Mouse (Mus musculus) heart, embryonic 13.5 days (tissue): Measurements from ENCODE around the gene C1qb. TPM values are rescaled to one million over a fixed set of nuclear protein-coding genes. Genes with fewer than 3 reads are reported as not detected.

Source experiments
- ATAC-seq: fragments of 200-750 bp; cut with Nextera tagmentation; 2 replicates; pipeline ENCODE4 v1.8.0; 2017; ENCODE audit warnings: moderate TSS enrichment; ENCODE audit not compliant: insufficient number of reproducible peaks, low FRiP score, low TSS enrichment; ENCODE audit errors: extremely low read depth
- H3K27ac ChIP-seq: fragments of 300-500 bp; sonication (generic); replicated peaks from 2 replicates; pipeline ENCODE4 v1.5.1; 2015; ENCODE audit warnings: moderate library complexity, mild to moderate bottlenecking, inconsistent platforms
- H3K27me3 ChIP-seq: fragments of 300-500 bp; sonication (generic); replicated peaks from 2 replicates; pipeline ENCODE4 v1.6.1; 2015; ENCODE audit warnings: mild to moderate bottlenecking, inconsistent platforms
- H3K36me3 ChIP-seq: fragments of 300-500 bp; sonication (generic); 2 replicates; pipeline ENCODE4 v1.6.1; 2015; ENCODE audit warnings: mild to moderate bottlenecking, inconsistent platforms
- H3K4me1 ChIP-seq: fragments of 300-500 bp; sonication (generic); 2 replicates; pipeline ENCODE4 v1.6.1; 2015; ENCODE audit warnings: inconsistent platforms
- H3K4me2 ChIP-seq: fragments of 300-500 bp; sonication (generic); 2 replicates; pipeline ENCODE4 v1.6.1; 2015; ENCODE audit warnings: inconsistent platforms, mild to moderate bottlenecking, moderate library complexity
- H3K4me3 ChIP-seq: fragments of 300-500 bp; sonication (generic); 2 replicates; pipeline ENCODE4 v1.5.1; 2015; ENCODE audit warnings: moderate library complexity, mild to moderate bottlenecking, inconsistent platforms
- H3K9ac ChIP-seq: fragments of 300-500 bp; sonication (generic); 2 replicates; pipeline ENCODE4 v1.6.1; 2015; ENCODE audit warnings: inconsistent platforms, mild to moderate bottlenecking, moderate library complexity
- H3K9me3 ChIP-seq: fragments of 300-500 bp; sonication (generic); 2 replicates; pipeline ENCODE4 v1.6.1; 2016; ENCODE audit warnings: inconsistent platforms
- WGBS: fragments of 180-500 bp; shearing (Covaris S2); methylation state at CpG from one replicate; pipeline ENCODE4 v1.1.7; 2015; ENCODE audit warnings: mixed read lengths; 5-methylcytosine and 5-hydroxymethylcytosine counted together
- polyA plus RNA-seq: library from polyadenylated mRNA; unstranded; fragments of >200 nt; fragmentation: Nextera tagmentation; extraction: Ambion mirVana; gene quantifications from 2 replicates; pipeline ENCODE4 v1.2.1, GENCODE M21; 2015

Gene C1qb
- polyA plus RNA-seq, 1 experiment from 2014 or later, result 37.2 TPM

DNA sequence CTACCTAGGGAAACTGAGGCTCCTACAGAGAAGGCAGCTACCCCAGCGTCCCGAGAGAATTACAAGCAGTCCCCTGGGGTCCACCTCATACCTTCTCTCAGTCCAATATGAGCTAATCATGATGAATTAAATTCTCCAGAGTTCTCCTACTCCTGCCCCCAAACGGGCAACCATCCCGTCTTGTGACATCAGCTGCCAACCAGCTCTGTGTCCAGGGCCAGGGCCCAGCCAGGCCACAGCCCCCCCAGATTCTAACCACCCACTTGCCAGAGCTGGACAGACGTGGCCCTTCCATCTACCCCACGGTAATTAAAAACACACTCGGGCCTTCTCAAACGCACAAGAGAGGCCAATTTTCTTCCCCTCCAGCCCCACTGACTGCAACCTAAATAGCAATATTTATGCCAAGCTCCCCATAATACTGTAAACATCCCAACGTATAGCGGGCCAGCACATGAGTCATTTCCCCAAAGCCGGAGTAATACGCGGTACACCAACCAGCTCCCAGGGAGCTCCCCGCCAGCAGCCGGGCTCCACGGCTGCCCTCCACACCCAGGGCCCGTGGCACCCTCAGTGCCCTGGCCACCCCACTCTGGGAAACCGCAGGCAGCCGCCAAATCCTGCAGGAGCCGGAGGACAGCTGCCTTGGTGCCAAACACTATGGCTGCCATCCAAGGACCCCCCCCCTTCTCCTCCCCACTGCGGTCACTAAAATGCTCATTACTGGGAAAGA is 52.2 kb downstream of the C1qb start:
- H3K4me1 ChIP-seq, result peaks cover 46% of the 10 kb centered on the region

DNA sequence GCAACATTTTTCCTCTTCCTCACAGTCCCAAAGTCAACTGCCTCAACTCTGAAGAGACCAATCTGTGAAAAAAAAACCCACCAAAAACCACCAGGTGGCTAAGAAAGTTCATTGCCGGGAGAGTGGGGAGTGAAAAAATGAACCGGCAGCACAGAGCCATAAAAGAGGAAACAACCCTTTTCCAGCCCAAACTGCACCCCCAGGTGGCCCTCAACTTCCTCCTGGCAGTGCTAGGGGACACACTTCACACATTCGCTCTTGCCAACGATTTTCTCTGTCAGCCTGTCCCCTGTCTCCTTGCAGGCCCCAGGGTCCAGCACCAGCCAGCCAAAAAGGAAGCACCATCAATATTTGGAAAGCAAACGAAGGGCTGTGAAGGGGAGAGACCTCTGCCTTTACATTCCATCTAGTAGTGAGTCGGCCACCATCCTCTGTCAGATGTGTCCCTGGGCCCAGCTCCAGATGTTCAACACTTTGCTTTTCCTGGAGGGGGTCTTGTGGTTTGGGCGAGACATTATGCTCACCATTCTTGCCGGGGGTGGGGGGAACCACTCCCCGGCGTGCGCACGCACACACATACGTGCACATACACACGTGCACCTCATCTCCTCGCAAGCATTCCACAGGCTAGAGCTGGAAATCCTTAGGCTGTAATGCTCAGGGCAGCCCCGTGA is 53.3 kb downstream of the C1qb start:
- Histone ChIP-seq H3K4me3 (no peak overlapping the region), H3K4me1 (peaks cover 53% of the 10 kb centered on the region), H3K9ac (no peak overlapping the region), H3K9me3 (no peaks in the 10 kb centered on the region), H3K4me2 (no peak overlapping the region), H3K36me3 (no peaks in the 10 kb centered on the region), H3K27ac (no peak overlapping the region), H3K27me3 (peaks cover 95% of the 10 kb centered on the region)
- 62% methylated on average over 16 of the region's 16 CpGs for WGBS
- ATAC-seq, result no peak

More for the DNA sequence above, 52.2 kb downstream of the C1qb start:
- Histone ChIP-seq H3K9me3 (no peaks in the 10 kb centered on the region), H3K9ac (no peak overlapping the region), H3K27ac (no peak overlapping the region), H3K27me3 (peaks cover 95% of the 10 kb centered on the region), H3K4me3 (peak overlapping the region; percentile 79), H3K4me2 (peak overlapping the region; percentile 95), H3K36me3 (no peaks in the 10 kb centered on the region)
- 76% methylated on average over 21 of the region's 21 CpGs for WGBS
- ATAC-seq, result no peak

DNA sequence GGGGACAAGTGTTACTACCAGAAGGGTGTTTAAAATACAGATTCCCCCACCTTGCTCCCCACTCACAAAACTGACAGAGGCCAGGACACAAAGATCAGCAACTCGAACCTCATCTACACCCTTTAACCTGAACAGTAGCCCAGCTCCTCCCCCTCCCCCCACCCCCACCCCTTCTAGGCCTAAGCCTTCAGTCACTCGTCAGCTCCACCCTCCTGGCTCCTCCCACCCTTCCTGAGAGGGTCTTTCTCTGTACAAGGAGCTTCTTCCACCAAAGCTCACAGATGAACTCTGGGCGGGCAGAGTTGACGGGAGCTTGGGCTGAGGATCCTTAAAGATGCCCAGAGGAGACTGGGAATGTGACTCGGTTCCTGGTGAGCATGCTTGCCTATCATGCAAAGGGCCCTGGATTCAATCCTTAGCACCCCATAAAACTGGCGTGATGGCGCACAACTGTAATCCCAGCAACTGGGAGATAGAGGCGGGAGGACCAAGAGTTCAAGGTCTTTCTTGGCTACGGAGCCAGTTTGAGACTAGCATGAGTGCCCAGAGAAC is 55.6 kb downstream of the C1qb start:
- H3K4me1 ChIP-seq, result peaks cover 51% of the 10 kb centered on the region
- no peak for ATAC-seq
- WGBS, result 47% methylated on average over 9 of the region's 9 CpGs
- H3K27ac ChIP-seq, result no peak overlapping the region
- H3K4me2 ChIP-seq, result no peak overlapping the region
- H3K9ac ChIP-seq, result no peak overlapping the region
- H3K9me3 ChIP-seq, result no peaks in the 10 kb centered on the region
- no peaks in the 10 kb centered on the region for H3K36me3 ChIP-seq
- peaks cover 95% of the 10 kb centered on the region for H3K27me3 ChIP-seq
- no peak overlapping the region for H3K4me3 ChIP-seq

Other genes starting within 250 kb of the C1qb start
- 1.2 and 1.3 TPM in 2 replicates for gene Ephb2, start 50.2 kb downstream of the C1qb start, polyA plus RNA-seq
- gene C1qc, start 6.9 kb upstream of the C1qb start, polyA plus RNA-seq, result 16.7 and 19.9 TPM in 2 replicates
- 18.6 and 23.6 TPM in 2 replicates for gene C1qa, start 12.6 kb upstream of the C1qb start, polyA plus RNA-seq
- 0.07 and 0.08 TPM in 2 replicates for gene Epha8, start 70.6 kb upstream of the C1qb start, polyA plus RNA-seq
- 2.4 and 3.1 TPM in 2 replicates for gene Zbtb40, start 162.6 kb upstream of the C1qb start, polyA plus RNA-seq